Comparison of ENCODE assay signal across 24 mouse cellular contexts in genomic region chr12:52002746-52003145, GRCm38 (mm10). TPM values are rescaled to one million over a fixed set of nuclear protein-coding genes. Genes with fewer than 3 reads are reported as not detected.
DNase-seq lines count a peak whose midpoint lies in the region; ATAC-seq and TF ChIP-seq lines count a peak whose summit lies in the region.
"Had no signal": no experiment of that assay in that cellular context is flagged by ENCODE, and none has a peak within 500 bp of the region (broad histone marks: within the 10 kb centered on the region; RNA-seq: fewer than 3 reads in every experiment).

No protein-coding gene starts in this region.

- no peak for TF ChIP-seq POLR2A in small intestine, adult 2 months (IDR thresholded peaks at IDR 0.05; ENCODE audit: low read depth, low read length)

- H3K27me3 ChIP-seq in midbrain, embryonic 11.5 days (ENCODE audit: control insufficient read depth, insufficient read depth, low read length): no peaks in the 10 kb centered on the region
- H3K27me3 ChIP-seq in midbrain, embryonic 10.5 days (ENCODE audit: low read depth, poor library complexity, severe bottlenecking): no peaks in the 10 kb centered on the region
- no peaks in the 10 kb centered on the region for H3K27me3 ChIP-seq in small intestine, adult 2 months (ENCODE audit: control insufficient read depth, insufficient read depth, low read length)
- H3K27me3 ChIP-seq: embryonic facial prominence, embryonic 13.5 days; forebrain, embryonic 12.5 days; heart, embryonic 15.5 days; hindbrain, embryonic 13.5 days had no signal

- WGBS in midbrain, embryonic 11.5 days: 95% methylated on average over 3 of the region's 3 CpGs
- 91% methylated on average over 3 of the region's 3 CpGs for WGBS in midbrain, embryonic 10.5 days
- WGBS in small intestine, adult 2 months: 64% methylated on average over 3 of the region's 3 CpGs

- no peak for ATAC-seq in midbrain, embryonic 11.5 days (ENCODE audit: low FRiP score)
- peak; percentile 43 for ATAC-seq in CD4-positive, CD25-positive, alpha-beta regulatory T cell, adult 4 months
- ATAC-seq: forebrain, embryonic 16.5 days; hindbrain, postnatal 0 days had no signal

- H3K4me2 ChIP-seq in midbrain, embryonic 11.5 days: no peak overlapping the region
- H3K4me2 ChIP-seq: embryonic facial prominence, embryonic 13.5 days; forebrain, embryonic 12.5 days; heart, embryonic 11.5 days; heart, embryonic 15.5 days; hindbrain, embryonic 13.5 days had no signal

- no peaks in the 10 kb centered on the region for H3K4me1 ChIP-seq in midbrain, embryonic 11.5 days (ENCODE audit: control insufficient read depth, insufficient read depth, low read length)
- peaks cover 13% of the 10 kb centered on the region for H3K4me1 ChIP-seq in midbrain, embryonic 10.5 days
- 0 out of 2 replicates have a peak, but pooled peaks cover 2% of the 10 kb centered on the region for H3K4me1 ChIP-seq in small intestine, adult 2 months (ENCODE audit: control insufficient read depth, insufficient read depth, insufficient read length, low read length)
- H3K4me1 ChIP-seq: heart, embryonic 15.5 days had no signal

- no peaks in the 10 kb centered on the region for H3K36me3 ChIP-seq in midbrain, embryonic 11.5 days (ENCODE audit: control insufficient read depth, insufficient read depth, low read length)
- peaks cover 32% of the 10 kb centered on the region for H3K36me3 ChIP-seq in midbrain, embryonic 10.5 days
- peaks cover 21% of the 10 kb centered on the region for H3K36me3 ChIP-seq in small intestine, adult 2 months (ENCODE audit: control insufficient read depth, insufficient read depth, low read length)

- no peak for TF ChIP-seq CTCF in small intestine, adult 2 months (IDR thresholded peaks at IDR 0.05; ENCODE audit: extremely low read depth, insufficient read length, insufficient replicate concordance, low read depth, low read length)

- DNase-seq in midbrain, embryonic 11.5 days (ENCODE audit: low spot score, missing footprints): peak; percentile 56
- no peak for DNase-seq in midbrain, embryonic 10.5 days (ENCODE audit: low spot score)
- no peak for DNase-seq in cerebellum, adult 11-12 months
- no peak for DNase-seq in T-cell, adult 2 months (ENCODE audit: low spot score)
- DNase-seq: adrenal gland, postnatal 10 days; B cell, adult 2 months; cerebellum, adult 11 months; cerebellum, adult 9-11 months; cerebellum, postnatal 36 days; gastrocnemius, postnatal 10 days; heart, adult 2 months; heart, postnatal 14 days had no signal

- H3K27ac ChIP-seq in midbrain, embryonic 11.5 days (ENCODE audit: low read depth, low read length): no peak overlapping the region
- H3K27ac ChIP-seq in midbrain, embryonic 10.5 days (replicated peaks): no peak overlapping the region
- H3K27ac ChIP-seq in small intestine, adult 2 months (ENCODE audit: insufficient read depth, low read depth, low read length): peak overlapping the region; percentile 21; the same call in 1 of the 2 replicates
- H3K27ac ChIP-seq: embryonic facial prominence, embryonic 13.5 days; forebrain, embryonic 12.5 days; heart, adult 2 months; heart, embryonic 15.5 days; hindbrain, embryonic 13.5 days; hindbrain, postnatal 0 days had no signal

- H3K9ac ChIP-seq in midbrain, embryonic 11.5 days (ENCODE audit: low read length): no peak overlapping the region
- H3K9ac ChIP-seq: embryonic facial prominence, embryonic 13.5 days; forebrain, embryonic 12.5 days; heart, embryonic 15.5 days; hindbrain, embryonic 13.5 days had no signal

- H3K4me3 ChIP-seq in midbrain, embryonic 11.5 days (ENCODE audit: low read depth, low read length): no peak overlapping the region
- H3K4me3 ChIP-seq in midbrain, embryonic 10.5 days: no peak overlapping the region
- no peak overlapping the region for H3K4me3 ChIP-seq in small intestine, adult 2 months (ENCODE audit: low read depth, low read length)
- H3K4me3 ChIP-seq: embryonic facial prominence, embryonic 13.5 days; forebrain, embryonic 12.5 days; heart, adult 2 months; heart, embryonic 15.5 days; hindbrain, embryonic 13.5 days had no signal

- no peaks in the 10 kb centered on the region for H3K9me3 ChIP-seq in midbrain, embryonic 11.5 days (ENCODE audit: control insufficient read depth, low read length)
- H3K9me3 ChIP-seq in midbrain, embryonic 10.5 days (replicated peaks): no peaks in the 10 kb centered on the region
- H3K9me3 ChIP-seq: embryonic facial prominence, embryonic 13.5 days; forebrain, embryonic 12.5 days; G1E; heart, embryonic 15.5 days; hindbrain, embryonic 13.5 days had no signal

RNA-seq across cellular contexts. Expression of gene Dtd2, which starts 3.6 kb away (rescaled TPM):
- polyA plus RNA-seq in midbrain, embryonic 11.5 days (2014; fragmentation: Nextera tagmentation; extraction: Ambion mirVana): 24.1 and 27.4 TPM in 2 replicates
- 30.5 and 31.8 TPM in 2 replicates for polyA plus RNA-seq in midbrain, embryonic 10.5 days (2016; fragmentation: Nextera tagmentation; extraction: Ambion mirVana)
- polyA plus RNA-seq in CD4-positive, CD25-positive, alpha-beta regulatory T cell, adult 4 months (2017; shearing (Covaris generic)): 10 to 100 TPM; 12.4 to 18.7 TPM
- polyA plus RNA-seq in small intestine, adult 2 months (2012; rRNA removed): 0.96 and 3.9 TPM in 2 replicates

RNA-seq across cellular contexts. Expression of gene Gpr33, which starts 25.1 kb away (rescaled TPM):
- not detected in 2 replicates for polyA plus RNA-seq in midbrain, embryonic 11.5 days (2014; fragmentation: Nextera tagmentation; extraction: Ambion mirVana)
- polyA plus RNA-seq in midbrain, embryonic 10.5 days (2016; fragmentation: Nextera tagmentation; extraction: Ambion mirVana): not detected in 2 replicates
- polyA plus RNA-seq in CD4-positive, CD25-positive, alpha-beta regulatory T cell, adult 4 months (2017; shearing (Covaris generic)): not detected
- polyA plus RNA-seq in small intestine, adult 2 months (2012; rRNA removed): not detected in 2 replicates
- polyA plus RNA-seq: brain, embryonic 14.5 days; embryonic facial prominence, embryonic 13.5 days; forebrain, embryonic 12.5 days; forebrain, embryonic 16.5 days; frontal cortex, adult 2 months; G1E; heart, adult 2 months; heart, embryonic 11.5 days; heart, embryonic 15.5 days; hindbrain, embryonic 13.5 days; hindbrain, postnatal 0 days had no signal

RNA-seq across cellular contexts. Expression of gene Heatr5a, which starts 31.6 kb away (rescaled TPM):
- 9.2 and 9.5 TPM in 2 replicates for polyA plus RNA-seq in midbrain, embryonic 11.5 days (2014; fragmentation: Nextera tagmentation; extraction: Ambion mirVana)
- 12.6 and 12.9 TPM in 2 replicates for polyA plus RNA-seq in midbrain, embryonic 10.5 days (2016; fragmentation: Nextera tagmentation; extraction: Ambion mirVana)
- 10 to 100 TPM in 1 of 2 experiments, 1 to 10 TPM in 1; 9.8 to 10.6 TPM for polyA plus RNA-seq in CD4-positive, CD25-positive, alpha-beta regulatory T cell, adult 4 months (2017; shearing (Covaris generic))
- polyA plus RNA-seq in small intestine, adult 2 months (2012; rRNA removed): 45.3 and 66.8 TPM in 2 replicates
